Mouse (Mus musculus) G1E (cell line): ENCODE results near the gene Dock3.
"Not testable (repeated sequence)": the region's sequence is repeated elsewhere in the genome, so short reads cannot be mapped to it uniquely, and the experiment has no call there.

Experiments used
- CTCF ChIP-seq: IDR thresholded peaks from 2 replicates; pipeline ENCODE4 v1.5.1; 2012; ENCODE audit warnings: low read depth, low read length, inconsistent platforms, mixed read lengths
- GATA1 ChIP-seq: IDR thresholded peaks from 2 replicates; pipeline ENCODE4 v1.6.1; 2012; ENCODE audit warnings: borderline replicate concordance, low read length, inconsistent platforms, mixed read lengths
- GATA2 ChIP-seq: IDR thresholded peaks from 2 replicates; pipeline ENCODE4 v1.6.1; 2012; ENCODE audit warnings: low read depth, low read length, inconsistent platforms, borderline replicate concordance
- POLR2AphosphoS5 ChIP-seq: IDR thresholded peaks from 2 replicates; pipeline ENCODE4 v1.6.1; 2012; ENCODE audit warnings: low read depth, low read length, inconsistent platforms; ENCODE audit not compliant: insufficient replicate concordance
- TAL1 ChIP-seq: conservative IDR thresholded peaks from 2 replicates; pipeline ENCODE4 v1.6.1; 2012; ENCODE audit warnings: low read depth, low read length, inconsistent platforms, mixed read lengths

- not testable (repeated sequence) for TF ChIP-seq CTCF, POLR2AphosphoS5, GATA2, GATA1, TAL1
Measured at GRCm38 (mm10) chr9:107089451-107089850, 142.3 kb downstream of the Dock3 start.
